In the genomic region with DNA sequence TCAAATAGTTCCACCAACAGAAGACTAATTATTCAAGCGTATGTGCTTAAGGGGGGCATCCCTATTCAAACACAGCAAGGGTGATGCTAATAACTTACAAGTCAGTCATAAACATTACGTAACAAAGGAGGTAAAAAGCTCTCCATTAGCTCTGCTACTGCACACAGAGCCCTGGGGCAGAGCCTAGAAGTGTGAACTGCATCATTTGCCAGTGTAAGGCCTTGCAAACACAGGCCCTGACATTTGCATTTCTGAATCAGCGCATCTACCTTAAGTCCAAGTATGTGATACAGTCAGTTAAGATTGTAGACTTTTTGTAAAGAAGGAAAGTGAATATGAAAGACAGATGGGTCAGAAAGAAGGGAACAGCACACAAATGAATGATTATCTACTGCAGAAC, we compare ENCODE assay signal across 25 mouse cellular contexts. TPM values are rescaled to one million over a fixed set of nuclear protein-coding genes. Genes with fewer than 3 reads are reported as not detected.
DNase-seq lines count a peak whose midpoint lies in the region; ATAC-seq lines count a peak whose summit lies in the region.
"Had no signal": no experiment of that assay in that cellular context is flagged by ENCODE, and none has a peak within 500 bp of the region (broad histone marks: within the 10 kb centered on the region; RNA-seq: fewer than 3 reads in every experiment).

No protein-coding gene starts in this region.

- H3K9ac ChIP-seq in midbrain, embryonic 11.5 days (ENCODE audit: low read length), result no peak overlapping the region
- H3K9ac ChIP-seq in midbrain, embryonic 13.5 days (replicated peaks), result no peak overlapping the region

- intact Hi-C loops in heart, postnatal 36 days (cut with DNase I), result no loop called here

- 87% methylated on average over 3 of the region's 3 CpGs for WGBS in midbrain, embryonic 11.5 days
- WGBS in midbrain, embryonic 13.5 days, result 89% methylated on average over 3 of the region's 3 CpGs

- no peaks in the 10 kb centered on the region for H3K27me3 ChIP-seq in midbrain, embryonic 11.5 days (ENCODE audit: control insufficient read depth, insufficient read depth, low read length)
- no peaks in the 10 kb centered on the region for H3K27me3 ChIP-seq in midbrain, embryonic 13.5 days
- H3K27me3 ChIP-seq: CH12.LX, Patski had no signal

- no peak overlapping the region for H3K4me3 ChIP-seq in midbrain, embryonic 11.5 days (ENCODE audit: low read depth, low read length)
- H3K4me3 ChIP-seq in midbrain, embryonic 13.5 days (replicated peaks), result no peak overlapping the region

- H3K27ac ChIP-seq in midbrain, embryonic 11.5 days (ENCODE audit: low read depth, low read length), result no peak overlapping the region
- no peak overlapping the region for H3K27ac ChIP-seq in midbrain, embryonic 13.5 days

- DNase-seq in heart, adult 11 months, result peak; percentile 59
- no peak for DNase-seq in heart, postnatal 36 days
- peak; percentile 80 for DNase-seq in midbrain, embryonic 11.5 days (ENCODE audit: low spot score, missing footprints)
- peak; percentile 6 for DNase-seq in A20 (ENCODE audit: low read depth, low spot score)
- DNase-seq in kidney, postnatal 14 days, result no peak
- DNase-seq: adrenal gland, adult 2 months; adrenal gland, adult 8-10 months; adrenal gland, postnatal 10 days; adrenal gland, postnatal 14 days; adrenal gland, postnatal 25 days; adrenal gland, postnatal 36 days; B cell, adult 2 months; cerebellum, adult 11 months; cerebellum, adult 11-12 months; cerebellum, adult 18-20 months; cerebellum, adult 2 months had no signal

- no peaks in the 10 kb centered on the region for H3K36me3 ChIP-seq in midbrain, embryonic 11.5 days (ENCODE audit: control insufficient read depth, insufficient read depth, low read length)
- H3K36me3 ChIP-seq in midbrain, embryonic 13.5 days, result no peaks in the 10 kb centered on the region
- H3K36me3 ChIP-seq: G1E had no signal

- no peaks in the 10 kb centered on the region for H3K4me1 ChIP-seq in midbrain, embryonic 11.5 days (ENCODE audit: control insufficient read depth, insufficient read depth, low read length)
- H3K4me1 ChIP-seq in midbrain, embryonic 13.5 days (replicated peaks), result no peaks in the 10 kb centered on the region

- no peak for ATAC-seq in midbrain, embryonic 11.5 days (ENCODE audit: low FRiP score)
- ATAC-seq in midbrain, embryonic 13.5 days, result no peak
- ATAC-seq: activated CD4-positive, CD25-positive, alpha-beta regulatory T cell, adult 4 months; CD4-positive, CD25-positive, alpha-beta regulatory T cell, adult 4 months; Patski had no signal

- H3K9me3 ChIP-seq in midbrain, embryonic 11.5 days (ENCODE audit: control insufficient read depth, low read length), result no peaks in the 10 kb centered on the region
- no peaks in the 10 kb centered on the region for H3K9me3 ChIP-seq in midbrain, embryonic 13.5 days

- no peak overlapping the region for H3K4me2 ChIP-seq in midbrain, embryonic 11.5 days
- H3K4me2 ChIP-seq in midbrain, embryonic 13.5 days (replicated peaks), result no peak overlapping the region

RNA-seq across cellular contexts. Expression of a gene that starts 15.3 kb away (rescaled TPM):
- total RNA-seq in heart, postnatal 36 days (2021), result not detected
- not detected in 2 replicates for polyA plus RNA-seq in midbrain, embryonic 11.5 days (2014; fragmentation: Nextera tagmentation; extraction: Ambion mirVana)
- polyA plus RNA-seq in midbrain, embryonic 13.5 days (2015; fragmentation: Nextera tagmentation; extraction: Ambion mirVana), result not detected in 2 replicates
- total RNA-seq: adrenal gland, adult 18-20 months; MEL had no signal
- polyA plus RNA-seq: activated CD4-positive, CD25-positive, alpha-beta regulatory T cell, adult 4 months; C2C12; CD4-positive, CD25-positive, alpha-beta regulatory T cell, adult 4 months; cerebellum, adult 2 months; G1E; Patski had no signal

Comparison
In these comparisons a context has a peak if more than half of its experiments do, and no peak if none do; other contexts are left out.
1. DNase-seq: peak in heart, adult 11 months (single experiment), midbrain, embryonic 11.5 days (single experiment) and A20 (single experiment); none in heart, postnatal 36 days (0 of 2) and kidney, postnatal 14 days (single experiment).